Mouse (Mus musculus): ENCODE results near the gene Gnat1. TPM values are rescaled to one million over a fixed set of nuclear protein-coding genes. Genes with fewer than 3 reads are reported as not detected.
"Not testable (repeated sequence)": the region's sequence is repeated elsewhere in the genome, so short reads cannot be mapped to it uniquely, and the experiment has no call there.

Gene Gnat1
- polyA plus RNA-seq, 1 experiment = 0.15 TPM

DNA sequence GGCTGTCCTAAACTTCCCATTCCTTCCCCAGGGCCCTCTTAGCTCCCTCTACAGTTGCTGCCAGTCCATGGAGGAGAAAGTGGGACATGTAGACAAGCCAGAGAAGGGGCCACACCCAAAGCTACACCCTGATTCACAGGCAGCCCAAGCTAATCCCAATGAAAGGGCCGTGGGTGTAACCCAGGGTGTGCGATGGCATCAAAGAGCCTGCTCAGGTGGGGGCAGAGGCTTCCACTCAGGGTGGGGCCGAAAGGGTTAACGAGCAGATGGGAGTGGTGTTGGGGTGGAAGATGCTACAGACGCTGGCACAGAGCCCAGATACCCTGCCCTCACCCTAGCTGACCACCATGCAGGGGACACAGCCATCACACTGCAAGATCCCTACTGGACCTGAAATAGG, 13.3 kb upstream of the Gnat1 start:
- no peak overlapping the region for H3K4me3 ChIP-seq (replicated peaks; ENCODE audit: insufficient read depth, low read depth, low read length)
- H3K4me1 ChIP-seq (ENCODE audit: control insufficient read depth, insufficient read depth, low read length) = no peaks in the 10 kb centered on the region
- TF ChIP-seq CTCF (IDR thresholded peaks at IDR 0.05; ENCODE audit: borderline replicate concordance, insufficient read depth, low read depth, low read length) (no peak), POLR2A (IDR thresholded peaks at IDR 0.05; ENCODE audit: borderline replicate concordance, insufficient read depth, low read length) (no peak)
- H3K27me3 ChIP-seq (ENCODE audit: control insufficient read depth, insufficient read depth, low read length) = no peaks in the 10 kb centered on the region
- H3K27ac ChIP-seq (ENCODE audit: insufficient read depth, low read length) = no peak overlapping the region
- 60% methylated on average over 5 of the region's 5 CpGs for WGBS
- DNase-seq = no peak

DNA sequence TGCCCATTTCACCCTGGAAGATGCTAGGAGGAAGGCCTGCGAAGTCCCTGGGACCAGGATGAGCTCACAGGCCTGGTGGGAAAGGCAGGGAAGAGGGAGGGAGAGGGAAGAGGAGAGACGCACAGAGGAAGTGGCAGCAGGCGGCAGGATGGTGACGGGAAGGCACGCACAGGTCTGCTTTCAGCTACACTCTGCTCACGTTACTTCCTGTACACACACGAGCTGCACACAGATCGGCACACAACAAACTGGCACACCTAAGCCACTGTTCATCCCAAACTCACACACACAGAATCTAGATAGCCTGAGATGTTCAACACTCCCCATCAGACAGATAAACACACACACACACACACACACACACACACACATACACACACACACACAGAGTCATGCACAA, 10.9 kb upstream of the Gnat1 start:
- TF ChIP-seq POLR2A (IDR thresholded peaks at IDR 0.05; ENCODE audit: borderline replicate concordance, insufficient read depth, low read length) (no peak), CTCF (IDR thresholded peaks at IDR 0.05; ENCODE audit: borderline replicate concordance, insufficient read depth, low read depth, low read length) (no peak)
- WGBS = 93% methylated on average over 8 of the region's 8 CpGs

GRCm38 (mm10) chr9:107688939-107689338, 9.4 kb upstream of the Gnat1 start:
- no peaks in the 10 kb centered on the region for H3K4me1 ChIP-seq (ENCODE audit: control insufficient read depth, insufficient read depth, low read length)
- TF ChIP-seq CTCF (IDR thresholded peaks at IDR 0.05; ENCODE audit: borderline replicate concordance, insufficient read depth, low read depth, low read length) (no peak), POLR2A (IDR thresholded peaks at IDR 0.05; ENCODE audit: borderline replicate concordance, insufficient read depth, low read length) (no peak)
- no peak overlapping the region for H3K27ac ChIP-seq (ENCODE audit: insufficient read depth, low read length)
- no peak overlapping the region for H3K4me3 ChIP-seq (replicated peaks; ENCODE audit: insufficient read depth, low read depth, low read length)
- H3K27me3 ChIP-seq (ENCODE audit: control insufficient read depth, insufficient read depth, low read length) = no peaks in the 10 kb centered on the region
- no peak for DNase-seq
- 76% methylated on average over 7 of the region's 7 CpGs for WGBS

More for the DNA sequence above, 10.9 kb upstream of the Gnat1 start:
- Histone ChIP-seq H3K27ac (ENCODE audit: insufficient read depth, low read length) (no peak overlapping the region), H3K4me1 (ENCODE audit: control insufficient read depth, insufficient read depth, low read length) (no peaks in the 10 kb centered on the region), H3K4me3 (replicated peaks; ENCODE audit: insufficient read depth, low read depth, low read length) (no peak overlapping the region), H3K27me3 (ENCODE audit: control insufficient read depth, insufficient read depth, low read length) (no peaks in the 10 kb centered on the region)
- no peak for DNase-seq

GRCm38 (mm10) chr9:107688415-107688814, 8.9 kb upstream of the Gnat1 start:
- TF ChIP-seq POLR2A (IDR thresholded peaks at IDR 0.05; ENCODE audit: borderline replicate concordance, insufficient read depth, low read length) = no peak
- TF ChIP-seq CTCF (IDR thresholded peaks at IDR 0.05; ENCODE audit: borderline replicate concordance, insufficient read depth, low read depth, low read length) = no peak
- WGBS = 91% methylated on average over 5 of the region's 5 CpGs
- H3K27me3 ChIP-seq (ENCODE audit: control insufficient read depth, insufficient read depth, low read length) = no peaks in the 10 kb centered on the region
- DNase-seq = no peak
- H3K4me1 ChIP-seq (ENCODE audit: control insufficient read depth, insufficient read depth, low read length) = no peaks in the 10 kb centered on the region
- H3K4me3 ChIP-seq (replicated peaks; ENCODE audit: insufficient read depth, low read depth, low read length) = no peak overlapping the region
- no peak overlapping the region for H3K27ac ChIP-seq (ENCODE audit: insufficient read depth, low read length)

GRCm38 (mm10) chr9:107685231-107685981, 5.9 kb upstream of the Gnat1 start:
- Histone ChIP-seq H3K27me3 (ENCODE audit: control insufficient read depth, insufficient read depth, low read length) (no peaks in the 10 kb centered on the region), H3K27ac (ENCODE audit: insufficient read depth, low read length) (no peak overlapping the region), H3K4me1 (ENCODE audit: control insufficient read depth, insufficient read depth, low read length) (no peaks in the 10 kb centered on the region), H3K4me3 (replicated peaks; ENCODE audit: insufficient read depth, low read depth, low read length) (no peak overlapping the region)
- TF ChIP-seq POLR2A (IDR thresholded peaks at IDR 0.05; ENCODE audit: borderline replicate concordance, insufficient read depth, low read length) (no peak), CTCF (IDR thresholded peaks at IDR 0.05; ENCODE audit: borderline replicate concordance, insufficient read depth, low read depth, low read length) (peak; percentile 59)
- DNase-seq = no peak
- 31% methylated on average over 17 of the region's 17 CpGs for WGBS

GRCm38 (mm10) chr9:107682405-107682804, 2.9 kb upstream of the Gnat1 start:
- no peak for DNase-seq
- 58% methylated on average over 20 of the region's 20 CpGs for WGBS
- Histone ChIP-seq H3K27ac (ENCODE audit: insufficient read depth, low read length) (no peak overlapping the region), H3K27me3 (ENCODE audit: control insufficient read depth, insufficient read depth, low read length) (no peaks in the 10 kb centered on the region), H3K4me1 (ENCODE audit: control insufficient read depth, insufficient read depth, low read length) (no peaks in the 10 kb centered on the region; the same call in 1 of the 2 replicates), H3K4me3 (replicated peaks; ENCODE audit: insufficient read depth, low read depth, low read length) (no peak overlapping the region)
- TF ChIP-seq CTCF (IDR thresholded peaks at IDR 0.05; ENCODE audit: borderline replicate concordance, insufficient read depth, low read depth, low read length) = no peak
- TF ChIP-seq POLR2A (IDR thresholded peaks at IDR 0.05; ENCODE audit: borderline replicate concordance, insufficient read depth, low read length) = no peak

DNA sequence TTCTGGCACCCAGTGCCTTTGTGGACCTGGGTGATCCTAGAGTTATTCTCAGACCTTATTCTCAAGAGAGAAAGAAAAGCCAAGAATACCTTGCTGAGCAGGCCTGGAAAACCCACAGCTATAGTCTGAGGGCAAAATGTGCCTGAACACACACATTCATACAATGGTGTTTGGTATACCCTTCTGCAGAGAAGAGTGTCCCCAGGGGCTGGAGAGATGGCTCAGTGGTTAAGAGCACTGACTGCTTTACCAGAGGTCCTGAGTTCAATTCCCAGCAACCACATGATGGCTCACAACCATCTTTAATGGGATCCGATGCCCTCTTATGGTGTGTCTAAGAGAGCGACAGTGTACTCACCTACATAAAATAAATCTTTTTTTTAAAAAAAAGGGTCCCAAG, 651 bp downstream of the Gnat1 start:
- H3K27ac ChIP-seq (ENCODE audit: insufficient read depth, low read length) = no peak overlapping the region
- no peak for DNase-seq
- TF ChIP-seq POLR2A (IDR thresholded peaks at IDR 0.05; ENCODE audit: borderline replicate concordance, insufficient read depth, low read length) (no peak), CTCF (IDR thresholded peaks at IDR 0.05; ENCODE audit: borderline replicate concordance, insufficient read depth, low read depth, low read length) (no peak)
- 91% methylated on average over 2 of the region's 2 CpGs for WGBS
- H3K27me3 ChIP-seq (ENCODE audit: control insufficient read depth, insufficient read depth, low read length) = no peaks in the 10 kb centered on the region
- H3K4me1 ChIP-seq (ENCODE audit: control insufficient read depth, insufficient read depth, low read length) = no peaks in the 10 kb centered on the region; the same call in 1 of the 2 replicates
- H3K4me3 ChIP-seq (replicated peaks; ENCODE audit: insufficient read depth, low read depth, low read length) = no peak overlapping the region

DNA sequence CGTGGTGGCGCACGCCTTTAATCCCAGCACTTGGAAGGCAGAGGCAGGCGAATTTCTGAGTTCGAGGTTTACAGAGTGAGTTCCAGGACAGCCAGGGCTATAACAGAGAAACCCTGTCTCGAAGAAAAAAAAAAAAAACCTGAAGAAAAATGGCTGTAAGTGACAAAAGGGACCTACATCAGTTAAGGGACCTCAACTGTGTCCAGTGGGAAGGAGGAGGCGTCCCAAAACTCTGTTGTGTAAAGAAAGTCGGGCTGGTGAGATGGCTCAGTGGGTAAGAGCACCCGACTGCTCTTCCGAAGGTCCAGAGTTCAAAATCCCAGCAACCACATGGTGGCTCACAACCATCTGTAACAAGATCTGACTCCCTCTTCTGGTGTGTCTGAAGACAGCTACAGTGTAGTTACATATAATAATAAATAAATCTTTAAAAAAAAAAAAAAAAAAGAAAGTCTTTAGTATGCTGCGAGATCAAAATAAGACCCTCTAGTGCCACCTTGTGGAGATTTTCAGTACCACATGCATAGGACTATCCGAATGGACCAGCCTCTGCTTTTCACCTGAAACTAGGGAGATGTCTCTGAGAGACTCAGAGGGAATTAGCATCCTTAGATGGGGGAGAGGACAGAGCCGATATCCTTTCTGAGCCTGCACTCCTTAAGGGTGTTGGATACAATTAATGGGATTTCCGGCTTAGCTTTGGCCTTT, 1.5 kb downstream of the Gnat1 start:
- H3K4me1 ChIP-seq (ENCODE audit: control insufficient read depth, insufficient read depth, low read length) = not testable (repeated sequence)
- peak; percentile 37; the same call in 1 of the 2 replicates for TF ChIP-seq CTCF (IDR thresholded peaks at IDR 0.05; ENCODE audit: borderline replicate concordance, insufficient read depth, low read depth, low read length)

More for the DNA sequence above, 1.5 kb downstream of the Gnat1 start:
- not testable (repeated sequence) for H3K27me3 ChIP-seq (ENCODE audit: control insufficient read depth, insufficient read depth, low read length); H3K4me3 ChIP-seq (replicated peaks; ENCODE audit: insufficient read depth, low read depth, low read length); H3K27ac ChIP-seq (ENCODE audit: insufficient read depth, low read length)
- 41% methylated on average over 14 of the region's 14 CpGs for WGBS
- DNase-seq = peak; percentile 69 to 73

Measured in cerebellum, adult 2 months (tissue).